Mouse (Mus musculus) pancreas, adult 10 weeks (tissue): ENCODE measurements around the gene Gm21708. TPM values are rescaled to one million over a fixed set of nuclear protein-coding genes. Genes with fewer than 3 reads are reported as not detected.

Experiments used
- polyA plus RNA-seq: library from polyadenylated mRNA; stranded (reverse); fragments of 350-450 nt; fragmentation: Illumina TruSeq; extraction: RNeasy Lipid Tissue Mini Kit (QIAGEN cat#74804); gene quantifications from one replicate; pipeline ENCODE4 v1.2.3, GENCODE M21; 2015; ENCODE audit warnings: low read depth, low replicate concordance; ENCODE audit not compliant: insufficient read depth

Gm21708 gene
- polyA plus RNA-seq: not detected

DNA sequence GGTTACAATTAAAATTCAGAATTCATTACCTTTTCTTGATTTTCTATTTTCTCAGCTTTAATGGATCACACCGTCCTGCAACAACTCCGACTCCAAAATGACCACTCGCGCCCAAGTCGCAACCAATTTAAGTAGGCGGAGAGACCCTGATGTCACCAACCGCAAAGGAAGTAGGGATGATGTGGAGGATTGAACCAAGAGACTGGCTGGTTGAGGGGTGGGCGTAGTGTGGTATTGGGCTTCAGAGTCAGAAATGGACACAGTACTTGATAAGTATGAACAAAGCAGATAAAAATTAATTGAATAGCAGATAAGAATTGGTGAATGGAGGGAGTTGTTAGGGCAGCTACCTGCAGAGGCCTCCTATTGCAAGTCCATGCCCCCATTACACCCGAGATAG lies at the start of gene Gm21708, which contains the start of gene Gm21704:
Gm21708 (minus strand) TSS at position 101 of the 400 bp plus-strand sequence.
Gm21704 (minus strand) TSS at position 101 of the 400 bp plus-strand sequence.

Other genes starting within 250 kb of the Gm21708 start
- gene Gm21677, start 103.7 kb downstream of the Gm21708 start, polyA plus RNA-seq: not detected
- not detected for gene Gm21693, start 64.8 kb downstream of the Gm21708 start, polyA plus RNA-seq
- gene Gm21704, start within 50 bp of the Gm21708 start, polyA plus RNA-seq: not detected